Mouse (Mus musculus) lung, postnatal 0 days (tissue): ENCODE results near the gene Cux1. TPM values are rescaled to one million over a fixed set of nuclear protein-coding genes. Genes with fewer than 3 reads are reported as not detected.
A peak's percentile ranks its signal among the peaks of the same experiment; 100 is the strongest.

ENCODE experiments used
- ATAC-seq: fragments of 200-750 bp; cut with Nextera tagmentation; 2 replicates; pipeline ENCODE4 v1.8.0; 2017; ENCODE audit warnings: moderate library complexity
- DNase-seq: peaks from one replicate; pipeline ENCODE4 v3.0.0-alpha.2; 2016; ENCODE audit warnings: low spot score
- H3K27ac ChIP-seq: fragments of 300-500 bp; sonication (generic); 2 replicates; pipeline ENCODE4 v1.5.1; 2014; ENCODE audit warnings: antibody characterized with exemption, mild to moderate bottlenecking, low read length, mixed read lengths
- H3K27me3 ChIP-seq: fragments of 300-500 bp; sonication (generic); replicated peaks from 2 replicates; pipeline ENCODE4 v1.6.1; 2014; ENCODE audit warnings: low read length, mixed read lengths; ENCODE audit not compliant: insufficient read depth
- H3K36me3 ChIP-seq: fragments of 300-500 bp; sonication (generic); 2 replicates; pipeline ENCODE4 v1.6.1; 2014; ENCODE audit warnings: low read length, mixed read lengths; ENCODE audit not compliant: insufficient read depth
- H3K4me1 ChIP-seq: fragments of 300-500 bp; sonication (generic); 2 replicates; pipeline ENCODE4 v1.6.1; 2014; ENCODE audit warnings: antibody characterized with exemption, low read depth, low read length, mixed read lengths; ENCODE audit not compliant: insufficient read depth
- H3K4me2 ChIP-seq: fragments of 300-500 bp; sonication (generic); replicated peaks from 2 replicates; pipeline ENCODE4 v1.6.1; 2014; ENCODE audit warnings: low read depth, mild to moderate bottlenecking, low read length, moderate library complexity, mixed read lengths
- H3K4me3 ChIP-seq: fragments of 300-500 bp; sonication (generic); 2 replicates; pipeline ENCODE4 v1.5.1; 2014; ENCODE audit warnings: low read depth, low read length
- H3K9ac ChIP-seq: fragments of 300-500 bp; sonication (generic); replicated peaks from 2 replicates; pipeline ENCODE4 v1.6.1; 2014; ENCODE audit warnings: low read depth, mild to moderate bottlenecking
- H3K9me3 ChIP-seq: fragments of 300-500 bp; sonication (generic); 2 replicates; pipeline ENCODE4 v1.6.1; 2016; ENCODE audit warnings: low read length, mixed read lengths
- CTCF ChIP-seq: IDR thresholded peaks from 2 replicates; pipeline ENCODE4 v1.5.1; 2016; ENCODE audit warnings: antibody characterized with exemption, mild to moderate bottlenecking
- EP300 ChIP-seq: IDR thresholded peaks from 2 replicates; pipeline ENCODE4 v1.6.1; 2016; ENCODE audit warnings: antibody characterized with exemption, mild to moderate bottlenecking, control low read depth
- WGBS: fragments of 180-500 bp; shearing (Covaris S2); extraction: QIAGEN DNeasy Blood & Tissue Kit; methylation state at CpG from one replicate; pipeline ENCODE4 v1.1.7; 2014; 5-methylcytosine and 5-hydroxymethylcytosine counted together
- polyA plus RNA-seq: library from polyadenylated mRNA; unstranded; fragments of >200 nt; fragmentation: Nextera tagmentation; extraction: Ambion mirVana; gene quantifications from 2 replicates; pipeline ENCODE4 v1.2.1, GENCODE M21; 2015

The Cux1 gene
- polyA plus RNA-seq, 1 experiment from 2014 or later = 68.5 TPM

- Histone ChIP-seq H3K4me1 (peaks cover 19% of the 10 kb centered on the region), H3K36me3 (no peaks in the 10 kb centered on the region), H3K27ac (no peak overlapping the region), H3K9ac (no peak overlapping the region), H3K4me3 (no peak overlapping the region), H3K4me2 (no peak overlapping the region), H3K9me3 (no peaks in the 10 kb centered on the region), H3K27me3 (no peaks in the 10 kb centered on the region)
- WGBS = 89% methylated on average over 3 of the region's 3 CpGs
- TF ChIP-seq EP300 (no peak), CTCF (no peak)
- DNase-seq = no peak
- ATAC-seq = no peak
Observed at GRCm38 (mm10) chr5:136398706-136399105, 168.6 kb downstream of the Cux1 start.

GRCm38 (mm10) chr5:136396699-136397098 lies 170.6 kb downstream of the Cux1 start:
- Histone ChIP-seq H3K9me3 (no peaks in the 10 kb centered on the region), H3K4me3 (no peak overlapping the region), H3K27me3 (no peaks in the 10 kb centered on the region), H3K27ac (peak overlapping the region; percentile 92), H3K4me2 (no peak overlapping the region), H3K36me3 (no peaks in the 10 kb centered on the region), H3K4me1 (peaks cover 10% of the 10 kb centered on the region), H3K9ac (no peak overlapping the region)
- DNase-seq (peak; percentile 35), ATAC-seq (no peak)
- 71% methylated on average over 1 of the region's 1 CpGs for WGBS
- no peak for TF ChIP-seq EP300
- TF ChIP-seq CTCF = no peak

- H3K4me1 ChIP-seq = peaks cover 10% of the 10 kb centered on the region
- no peaks in the 10 kb centered on the region for H3K27me3 ChIP-seq
- WGBS = 45% methylated on average over 7 of the region's 7 CpGs
- no peak overlapping the region for H3K9ac ChIP-seq
- no peaks in the 10 kb centered on the region for H3K9me3 ChIP-seq
- no peaks in the 10 kb centered on the region for H3K36me3 ChIP-seq
- no peak overlapping the region for H3K4me2 ChIP-seq
- H3K4me3 ChIP-seq = no peak overlapping the region
- DNase-seq = peak; percentile 94
- peak; percentile 88 for ATAC-seq
- H3K27ac ChIP-seq = peak overlapping the region; percentile 92
- TF ChIP-seq CTCF = no peak
- TF ChIP-seq EP300 = peak; percentile 98
Observed at GRCm38 (mm10) chr5:136396256-136396655, 171.0 kb downstream of the Cux1 start.

- H3K9ac ChIP-seq = no peak overlapping the region
- H3K4me2 ChIP-seq = no peak overlapping the region
- H3K4me3 ChIP-seq = no peak overlapping the region
- no peaks in the 10 kb centered on the region for H3K9me3 ChIP-seq
- peak; percentile 65 for DNase-seq
- WGBS = 47% methylated on average over 3 of the region's 3 CpGs
- peak overlapping the region; percentile 92 for H3K27ac ChIP-seq
- peak; percentile 32 for ATAC-seq
- H3K27me3 ChIP-seq = no peaks in the 10 kb centered on the region
- H3K36me3 ChIP-seq = no peaks in the 10 kb centered on the region
- H3K4me1 ChIP-seq = peaks cover 10% of the 10 kb centered on the region
- TF ChIP-seq EP300 = no peak
- no peak for TF ChIP-seq CTCF
Observed at GRCm38 (mm10) chr5:136395600-136396195, 171.6 kb downstream of the Cux1 start.

- Histone ChIP-seq H3K9ac (no peak overlapping the region), H3K27ac (peak overlapping the region; percentile 92), H3K27me3 (no peaks in the 10 kb centered on the region), H3K4me1 (peaks cover 10% of the 10 kb centered on the region), H3K36me3 (no peaks in the 10 kb centered on the region), H3K4me3 (no peak overlapping the region), H3K4me2 (no peak overlapping the region), H3K9me3 (no peaks in the 10 kb centered on the region)
- DNase-seq (peak; percentile 94), ATAC-seq (peak; percentile 87)
- WGBS = 56% methylated on average over 6 of the region's 6 CpGs
- peak; percentile 99 for TF ChIP-seq EP300
- TF ChIP-seq CTCF = peak; percentile 34
Observed at GRCm38 (mm10) chr5:136394517-136395212, 172.6 kb downstream of the Cux1 start.

- no peaks in the 10 kb centered on the region for H3K36me3 ChIP-seq
- DNase-seq (peak; percentile 61), ATAC-seq (peak; percentile 33; the same call in 1 of the 2 replicates)
- no peaks in the 10 kb centered on the region for H3K27me3 ChIP-seq
- H3K27ac ChIP-seq = peak overlapping the region; percentile 92
- 56% methylated on average over 2 of the region's 2 CpGs for WGBS
- TF ChIP-seq EP300 (peak; percentile 50; the same call in 1 of the 2 replicates), CTCF (no peak)
- no peak overlapping the region for H3K4me2 ChIP-seq
- H3K4me1 ChIP-seq = peaks cover 10% of the 10 kb centered on the region
- no peak overlapping the region for H3K4me3 ChIP-seq
- no peak overlapping the region for H3K9ac ChIP-seq
- H3K9me3 ChIP-seq = no peaks in the 10 kb centered on the region
Observed at GRCm38 (mm10) chr5:136393621-136394020, 173.7 kb downstream of the Cux1 start.
